Mouse (Mus musculus): Measurements from ENCODE around the gene Exd2. TPM values are rescaled to one million over a fixed set of nuclear protein-coding genes. Genes with fewer than 3 reads are reported as not detected.
"Not testable (repeated sequence)": the region's sequence is repeated elsewhere in the genome, so short reads cannot be mapped to it uniquely, and the experiment has no call there.

Gene Exd2
- polyA plus RNA-seq, 1 experiment from 2014 or later, result 51.7 TPM

GRCm38 (mm10) chr12:80437051-80437675 is 25.7 kb upstream of the Exd2 start:
- DNase-seq (ENCODE audit: low spot score) (no peak), ATAC-seq (replicated peaks; ENCODE audit: low FRiP score) (no peak)
- Histone ChIP-seq H3K36me3 (ENCODE audit: control insufficient read depth, insufficient read depth, low read length) (no peaks in the 10 kb centered on the region), H3K9me3 (ENCODE audit: control insufficient read depth, low read length) (no peaks in the 10 kb centered on the region), H3K27me3 (ENCODE audit: control insufficient read depth, insufficient read depth, low read length) (no peaks in the 10 kb centered on the region), H3K4me1 (replicated peaks; ENCODE audit: control insufficient read depth, insufficient read depth, low read length) (peaks cover 3% of the 10 kb centered on the region; the same call in 1 of the 2 replicates), H3K4me3 (ENCODE audit: low read depth, low read length) (peak overlapping the region; percentile 91), H3K9ac (ENCODE audit: low read length) (peak overlapping the region; percentile 88), H3K27ac (ENCODE audit: low read depth, low read length) (peak overlapping the region; percentile 94), H3K4me2 (ENCODE audit: low read depth, low read length, severe bottlenecking) (peak overlapping the region; percentile 69)
- 15% methylated on average over 4 of the region's 4 CpGs for WGBS

GRCm38 (mm10) chr12:80440957-80441356 is 21.9 kb upstream of the Exd2 start:
- 76% methylated on average over 2 of the region's 2 CpGs for WGBS
- Histone ChIP-seq H3K36me3 (ENCODE audit: control insufficient read depth, insufficient read depth, low read length) (no peaks in the 10 kb centered on the region), H3K4me1 (replicated peaks; ENCODE audit: control insufficient read depth, insufficient read depth, low read length) (peaks cover 3% of the 10 kb centered on the region; the same call in 1 of the 2 replicates), H3K4me2 (ENCODE audit: low read depth, low read length, severe bottlenecking) (no peak overlapping the region), H3K27me3 (ENCODE audit: control insufficient read depth, insufficient read depth, low read length) (no peaks in the 10 kb centered on the region), H3K9me3 (ENCODE audit: control insufficient read depth, low read length) (no peaks in the 10 kb centered on the region), H3K27ac (ENCODE audit: low read depth, low read length) (no peak overlapping the region), H3K9ac (ENCODE audit: low read length) (no peak overlapping the region), H3K4me3 (ENCODE audit: low read depth, low read length) (no peak overlapping the region)
- no peak for DNase-seq (ENCODE audit: low spot score)
- ATAC-seq (replicated peaks; ENCODE audit: low FRiP score), result no peak

GRCm38 (mm10) chr12:80444525-80445109 is 18.3 kb upstream of the Exd2 start:
- H3K4me1 ChIP-seq (replicated peaks; ENCODE audit: control insufficient read depth, insufficient read depth, low read length), result no peaks in the 10 kb centered on the region
- H3K4me2 ChIP-seq (ENCODE audit: low read depth, low read length, severe bottlenecking), result no peak overlapping the region
- no peaks in the 10 kb centered on the region for H3K36me3 ChIP-seq (ENCODE audit: control insufficient read depth, insufficient read depth, low read length)
- H3K27me3 ChIP-seq (ENCODE audit: control insufficient read depth, insufficient read depth, low read length), result no peaks in the 10 kb centered on the region
- no peak overlapping the region for H3K9ac ChIP-seq (ENCODE audit: low read length)
- no peak overlapping the region for H3K4me3 ChIP-seq (ENCODE audit: low read depth, low read length)
- DNase-seq (ENCODE audit: low spot score), result no peak
- 89% methylated on average over 9 of the region's 9 CpGs for WGBS
- no peak for ATAC-seq (replicated peaks; ENCODE audit: low FRiP score)
- no peaks in the 10 kb centered on the region for H3K9me3 ChIP-seq (ENCODE audit: control insufficient read depth, low read length)
- no peak overlapping the region for H3K27ac ChIP-seq (ENCODE audit: low read depth, low read length)

- Histone ChIP-seq H3K4me1 (replicated peaks; ENCODE audit: control insufficient read depth, insufficient read depth, low read length) (no peaks in the 10 kb centered on the region), H3K36me3 (ENCODE audit: control insufficient read depth, insufficient read depth, low read length) (no peaks in the 10 kb centered on the region), H3K9me3 (ENCODE audit: control insufficient read depth, low read length) (no peaks in the 10 kb centered on the region), H3K4me2 (ENCODE audit: low read depth, low read length, severe bottlenecking) (no peak overlapping the region), H3K27me3 (ENCODE audit: control insufficient read depth, insufficient read depth, low read length) (no peaks in the 10 kb centered on the region), H3K4me3 (ENCODE audit: low read depth, low read length) (no peak overlapping the region), H3K9ac (ENCODE audit: low read length) (no peak overlapping the region), H3K27ac (ENCODE audit: low read depth, low read length) (no peak overlapping the region)
- DNase-seq (ENCODE audit: low spot score) (no peak), ATAC-seq (replicated peaks; ENCODE audit: low FRiP score) (no peak)
- WGBS, result 92% methylated on average over 1 of the region's 1 CpGs
Measured at GRCm38 (mm10) chr12:80453506-80453905, 9.4 kb upstream of the Exd2 start.

- Histone ChIP-seq H3K27me3 (ENCODE audit: control insufficient read depth, insufficient read depth, low read length) (no peaks in the 10 kb centered on the region), H3K9me3 (ENCODE audit: control insufficient read depth, low read length) (no peaks in the 10 kb centered on the region), H3K4me2 (ENCODE audit: low read depth, low read length, severe bottlenecking) (no peak overlapping the region), H3K27ac (ENCODE audit: low read depth, low read length) (no peak overlapping the region), H3K4me1 (replicated peaks; ENCODE audit: control insufficient read depth, insufficient read depth, low read length) (no peaks in the 10 kb centered on the region), H3K9ac (ENCODE audit: low read length) (no peak overlapping the region), H3K4me3 (ENCODE audit: low read depth, low read length) (no peak overlapping the region), H3K36me3 (ENCODE audit: control insufficient read depth, insufficient read depth, low read length) (no peaks in the 10 kb centered on the region)
- WGBS, result 77% methylated on average over 5 of the region's 5 CpGs
- no peak for ATAC-seq (replicated peaks; ENCODE audit: low FRiP score)
- no peak for DNase-seq (ENCODE audit: low spot score)
Measured at GRCm38 (mm10) chr12:80458033-80458432, 4.9 kb upstream of the Exd2 start.

GRCm38 (mm10) chr12:80462292-80462896 is 501 bp upstream of the Exd2 start:
- H3K27ac ChIP-seq (ENCODE audit: low read depth, low read length), result 0 out of 2 replicates have a peak overlapping the region, but pooled peaks have one; percentile 14
- peak overlapping the region; percentile 87 for H3K4me2 ChIP-seq (ENCODE audit: low read depth, low read length, severe bottlenecking)
- not testable (repeated sequence) for H3K27me3 ChIP-seq (ENCODE audit: control insufficient read depth, insufficient read depth, low read length); ATAC-seq (replicated peaks; ENCODE audit: low FRiP score); H3K4me1 ChIP-seq (replicated peaks; ENCODE audit: control insufficient read depth, insufficient read depth, low read length); H3K9me3 ChIP-seq (ENCODE audit: control insufficient read depth, low read length); H3K36me3 ChIP-seq (ENCODE audit: control insufficient read depth, insufficient read depth, low read length); DNase-seq (ENCODE audit: low spot score)
- peak overlapping the region; percentile 88 for H3K9ac ChIP-seq (ENCODE audit: low read length)
- WGBS, result 5% methylated on average over 10 of the region's 10 CpGs
- H3K4me3 ChIP-seq (ENCODE audit: low read depth, low read length), result peak overlapping the region; percentile 90

- no peaks in the 10 kb centered on the region for H3K36me3 ChIP-seq (ENCODE audit: control insufficient read depth, insufficient read depth, low read length)
- DNase-seq (ENCODE audit: low spot score), result no peak
- WGBS, result 6% methylated on average over 17 of the region's 17 CpGs
- H3K4me3 ChIP-seq (ENCODE audit: low read depth, low read length), result peak overlapping the region; percentile 90
- peak overlapping the region; percentile 88 for H3K9ac ChIP-seq (ENCODE audit: low read length)
- no peaks in the 10 kb centered on the region for H3K9me3 ChIP-seq (ENCODE audit: control insufficient read depth, low read length)
- no peaks in the 10 kb centered on the region for H3K4me1 ChIP-seq (replicated peaks; ENCODE audit: control insufficient read depth, insufficient read depth, low read length)
- no peak for ATAC-seq (replicated peaks; ENCODE audit: low FRiP score)
- H3K27ac ChIP-seq (ENCODE audit: low read depth, low read length), result peak overlapping the region; percentile 14; the same call in 1 of the 2 replicates
- H3K4me2 ChIP-seq (ENCODE audit: low read depth, low read length, severe bottlenecking), result peak overlapping the region; percentile 87
- H3K27me3 ChIP-seq (ENCODE audit: control insufficient read depth, insufficient read depth, low read length), result no peaks in the 10 kb centered on the region
Measured at GRCm38 (mm10) chr12:80463666-80464269, 873 bp downstream of the Exd2 start.

- Histone ChIP-seq H3K27ac (ENCODE audit: low read depth, low read length) (no peak overlapping the region), H3K27me3 (ENCODE audit: control insufficient read depth, insufficient read depth, low read length) (no peaks in the 10 kb centered on the region), H3K9me3 (ENCODE audit: control insufficient read depth, low read length) (no peaks in the 10 kb centered on the region), H3K4me3 (ENCODE audit: low read depth, low read length) (no peak overlapping the region), H3K9ac (ENCODE audit: low read length) (no peak overlapping the region), H3K36me3 (ENCODE audit: control insufficient read depth, insufficient read depth, low read length) (no peaks in the 10 kb centered on the region), H3K4me2 (ENCODE audit: low read depth, low read length, severe bottlenecking) (no peak overlapping the region), H3K4me1 (replicated peaks; ENCODE audit: control insufficient read depth, insufficient read depth, low read length) (no peaks in the 10 kb centered on the region)
- ATAC-seq (replicated peaks; ENCODE audit: low FRiP score) (no peak), DNase-seq (ENCODE audit: low spot score) (no peak)
- 93% methylated on average over 2 of the region's 2 CpGs for WGBS
Measured at GRCm38 (mm10) chr12:80470206-80470605, 7.3 kb downstream of the Exd2 start.

Data from forebrain, embryonic 11.5 days (tissue).